Mouse (Mus musculus): ENCODE data around the gene C2cd4a. TPM values are rescaled to one million over a fixed set of nuclear protein-coding genes. Genes with fewer than 3 reads are reported as not detected.

The C2cd4a gene
- polyA plus RNA-seq, 1 experiment from 2014 or later: 0.11 TPM

- H3K27me3 ChIP-seq: peaks cover 55% of the 10 kb centered on the region
- peaks cover 23% of the 10 kb centered on the region for H3K4me1 ChIP-seq
- H3K4me3 ChIP-seq: peak overlapping the region; percentile 63
- no peak overlapping the region for H3K27ac ChIP-seq (replicated peaks)
- 2% methylated on average over 78 of the region's 84 CpGs for WGBS
- no peaks in the 10 kb centered on the region for H3K36me3 ChIP-seq
- no peaks in the 10 kb centered on the region for H3K9me3 ChIP-seq
- ATAC-seq (replicated peaks): peak; percentile 78
- peak overlapping the region; percentile 88 for H3K4me2 ChIP-seq (replicated peaks)
- H3K9ac ChIP-seq (replicated peaks): peak overlapping the region; percentile 40
Observed at GRCm38 (mm10) chr9:67830411-67831358, 1.4 kb downstream of the C2cd4a start.

GRCm38 (mm10) chr9:67828182-67828581 lies 3.9 kb downstream of the C2cd4a start:
- H3K4me3 ChIP-seq: no peak overlapping the region
- H3K4me2 ChIP-seq (replicated peaks): no peak overlapping the region
- H3K36me3 ChIP-seq: no peaks in the 10 kb centered on the region
- H3K9me3 ChIP-seq: no peaks in the 10 kb centered on the region
- 8% methylated on average over 3 of the region's 3 CpGs for WGBS
- no peak overlapping the region for H3K9ac ChIP-seq (replicated peaks)
- ATAC-seq (replicated peaks): no peak
- peaks cover 46% of the 10 kb centered on the region for H3K27me3 ChIP-seq
- no peak overlapping the region for H3K27ac ChIP-seq (replicated peaks)
- peaks cover 23% of the 10 kb centered on the region for H3K4me1 ChIP-seq

GRCm38 (mm10) chr9:67825527-67825926 lies 6.6 kb downstream of the C2cd4a start:
- no peak overlapping the region for H3K4me2 ChIP-seq (replicated peaks)
- H3K4me1 ChIP-seq: peaks cover 5% of the 10 kb centered on the region
- H3K4me3 ChIP-seq: no peak overlapping the region
- no peak overlapping the region for H3K27ac ChIP-seq (replicated peaks)
- no peaks in the 10 kb centered on the region for H3K9me3 ChIP-seq
- H3K9ac ChIP-seq (replicated peaks): no peak overlapping the region
- no peak for ATAC-seq (replicated peaks)
- WGBS: 87% methylated on average over 7 of the region's 7 CpGs
- H3K27me3 ChIP-seq: peaks cover 22% of the 10 kb centered on the region
- H3K36me3 ChIP-seq: no peaks in the 10 kb centered on the region

- no peaks in the 10 kb centered on the region for H3K9me3 ChIP-seq
- no peak overlapping the region for H3K27ac ChIP-seq (replicated peaks)
- no peaks in the 10 kb centered on the region for H3K36me3 ChIP-seq
- no peak for ATAC-seq (replicated peaks)
- no peak overlapping the region for H3K9ac ChIP-seq (replicated peaks)
- 89% methylated on average over 5 of the region's 5 CpGs for WGBS
- H3K4me3 ChIP-seq: no peak overlapping the region
- no peaks in the 10 kb centered on the region for H3K27me3 ChIP-seq
- H3K4me1 ChIP-seq: no peaks in the 10 kb centered on the region
- H3K4me2 ChIP-seq (replicated peaks): no peak overlapping the region
Observed at GRCm38 (mm10) chr9:67823131-67823530, 9.0 kb downstream of the C2cd4a start.

- H3K27ac ChIP-seq (replicated peaks): no peak overlapping the region
- no peaks in the 10 kb centered on the region for H3K9me3 ChIP-seq
- H3K4me1 ChIP-seq: 0 out of 2 replicates have a peak, but pooled peaks cover 3% of the 10 kb centered on the region
- ATAC-seq (replicated peaks): no peak
- H3K27me3 ChIP-seq: no peaks in the 10 kb centered on the region
- H3K9ac ChIP-seq (replicated peaks): no peak overlapping the region
- no peaks in the 10 kb centered on the region for H3K36me3 ChIP-seq
- 90% methylated on average over 4 of the region's 4 CpGs for WGBS
- no peak overlapping the region for H3K4me3 ChIP-seq
- H3K4me2 ChIP-seq (replicated peaks): no peak overlapping the region
Observed at GRCm38 (mm10) chr9:67818668-67818950, 13.5 kb downstream of the C2cd4a start.

GRCm38 (mm10) chr9:67817898-67818667 lies 14.0 kb downstream of the C2cd4a start:
- H3K4me1 ChIP-seq: 0 out of 2 replicates have a peak, but pooled peaks cover 4% of the 10 kb centered on the region
- no peaks in the 10 kb centered on the region for H3K9me3 ChIP-seq
- H3K4me3 ChIP-seq: no peak overlapping the region
- ATAC-seq (replicated peaks): no peak
- H3K27ac ChIP-seq (replicated peaks): no peak overlapping the region
- H3K9ac ChIP-seq (replicated peaks): no peak overlapping the region
- H3K27me3 ChIP-seq: no peaks in the 10 kb centered on the region
- 60% methylated on average over 10 of the region's 10 CpGs for WGBS
- H3K36me3 ChIP-seq: no peaks in the 10 kb centered on the region
- H3K4me2 ChIP-seq (replicated peaks): no peak overlapping the region

- Histone ChIP-seq H3K9me3 (no peaks in the 10 kb centered on the region), H3K4me2 (replicated peaks) (no peak overlapping the region), H3K4me3 (no peak overlapping the region), H3K4me1 (0 out of 2 replicates have a peak, but pooled peaks cover 4% of the 10 kb centered on the region), H3K36me3 (no peaks in the 10 kb centered on the region), H3K27me3 (no peaks in the 10 kb centered on the region), H3K27ac (replicated peaks) (no peak overlapping the region), H3K9ac (replicated peaks) (no peak overlapping the region)
- ATAC-seq (replicated peaks): no peak
- 70% methylated on average over 2 of the region's 2 CpGs for WGBS
Observed at GRCm38 (mm10) chr9:67816172-67816928, 15.8 kb downstream of the C2cd4a start.

- ATAC-seq (replicated peaks): no peak
- no peak overlapping the region for H3K27ac ChIP-seq (replicated peaks)
- 0 out of 2 replicates have a peak, but pooled peaks cover 4% of the 10 kb centered on the region for H3K4me1 ChIP-seq
Observed at GRCm38 (mm10) chr9:67813665-67814337, 18.3 kb downstream of the C2cd4a start.

GRCm38 (mm10) chr9:67813171-67813570 lies 19.0 kb downstream of the C2cd4a start:
- no peak overlapping the region for H3K4me3 ChIP-seq
- no peak overlapping the region for H3K4me2 ChIP-seq (replicated peaks)
- H3K4me1 ChIP-seq: 0 out of 2 replicates have a peak, but pooled peaks cover 4% of the 10 kb centered on the region
- no peak for ATAC-seq (replicated peaks)
- no peak overlapping the region for H3K27ac ChIP-seq (replicated peaks)
- H3K9me3 ChIP-seq: no peaks in the 10 kb centered on the region
- no peaks in the 10 kb centered on the region for H3K36me3 ChIP-seq
- H3K27me3 ChIP-seq: no peaks in the 10 kb centered on the region
- 78% methylated on average over 4 of the region's 4 CpGs for WGBS
- H3K9ac ChIP-seq (replicated peaks): no peak overlapping the region

More at GRCm38 (mm10) chr9:67813665-67814337, 18.3 kb downstream of the C2cd4a start:
- no peak overlapping the region for H3K9ac ChIP-seq (replicated peaks)
- 10% methylated on average over 8 of the region's 8 CpGs for WGBS
- no peaks in the 10 kb centered on the region for H3K9me3 ChIP-seq
- H3K27me3 ChIP-seq: no peaks in the 10 kb centered on the region
- no peaks in the 10 kb centered on the region for H3K36me3 ChIP-seq
- H3K4me3 ChIP-seq: no peak overlapping the region
- H3K4me2 ChIP-seq (replicated peaks): no peak overlapping the region

- WGBS: 82% methylated on average over 3 of the region's 3 CpGs
- Histone ChIP-seq H3K9me3 (no peaks in the 10 kb centered on the region), H3K4me1 (0 out of 2 replicates have a peak, but pooled peaks cover 4% of the 10 kb centered on the region), H3K9ac (replicated peaks) (no peak overlapping the region), H3K36me3 (no peaks in the 10 kb centered on the region), H3K27ac (replicated peaks) (no peak overlapping the region), H3K4me2 (replicated peaks) (no peak overlapping the region), H3K4me3 (no peak overlapping the region), H3K27me3 (no peaks in the 10 kb centered on the region)
- ATAC-seq (replicated peaks): no peak
Observed at GRCm38 (mm10) chr9:67811116-67811515, 21.0 kb downstream of the C2cd4a start.

GRCm38 (mm10) chr9:67810527-67810926 lies 21.6 kb downstream of the C2cd4a start:
- H3K27me3 ChIP-seq: no peaks in the 10 kb centered on the region
- WGBS: 60% methylated on average over 6 of the region's 6 CpGs
- H3K27ac ChIP-seq (replicated peaks): no peak overlapping the region
- H3K4me2 ChIP-seq (replicated peaks): no peak overlapping the region
- no peaks in the 10 kb centered on the region for H3K36me3 ChIP-seq
- H3K9me3 ChIP-seq: no peaks in the 10 kb centered on the region
- H3K9ac ChIP-seq (replicated peaks): no peak overlapping the region
- H3K4me1 ChIP-seq: 0 out of 2 replicates have a peak, but pooled peaks cover 4% of the 10 kb centered on the region
- ATAC-seq (replicated peaks): no peak
- no peak overlapping the region for H3K4me3 ChIP-seq
